9 mouse cellular contexts compared by ENCODE assay signal in the genomic region with DNA sequence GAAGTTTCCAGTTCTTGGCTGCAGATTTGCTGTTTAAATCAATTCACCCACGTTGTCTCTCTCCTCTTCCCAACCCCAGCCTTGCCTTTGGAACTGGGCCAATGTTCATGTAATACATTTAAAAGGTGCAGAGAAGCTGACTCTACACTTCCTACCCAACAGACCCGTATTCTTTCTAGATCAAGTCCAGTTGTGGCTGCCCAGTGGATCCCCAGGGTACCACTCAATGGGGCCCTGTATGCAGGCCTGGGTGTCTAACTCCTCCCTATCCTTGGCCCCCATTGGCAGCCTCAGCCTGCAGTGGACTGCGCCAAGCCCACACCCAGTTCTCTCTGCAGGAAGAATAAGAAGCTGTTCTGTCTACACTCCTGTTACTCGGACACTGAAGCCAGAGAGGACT. TPM values are rescaled to one million over a fixed set of nuclear protein-coding genes. Genes with fewer than 3 reads are reported as not detected.
DNase-seq lines count a peak whose midpoint lies in the region; ATAC-seq and TF ChIP-seq lines count a peak whose summit lies in the region.
"Had no signal": no experiment of that assay in that cellular context is flagged by ENCODE, and none has a peak within 500 bp of the region (broad histone marks: within the 10 kb centered on the region; RNA-seq: fewer than 3 reads in every experiment).

TSS of gene S100b (plus strand) at position 318 of the 400 bp plus-strand sequence.

- H3K4me2 ChIP-seq in hindbrain, embryonic 14.5 days (replicated peaks) = no peak within 1 kb of the TSS
- no peak within 1 kb of the TSS for H3K4me2 ChIP-seq in hindbrain, embryonic 11.5 days (replicated peaks; ENCODE audit: low read depth, low read length)
- H3K4me2 ChIP-seq in stomach, postnatal 0 days (replicated peaks; ENCODE audit: low read depth) = no peak within 1 kb of the TSS
- H3K4me2 ChIP-seq in liver, postnatal 0 days (ENCODE audit: low read depth, low read length) = no peak within 1 kb of the TSS
- H3K4me2 ChIP-seq: midbrain, embryonic 12.5 days had no signal

- intact Hi-C loops in left cerebral cortex, adult 2 months (cut with DNase I) = no loop called here

- H3K27ac ChIP-seq in hindbrain, embryonic 14.5 days = no peak within 1 kb of the TSS
- H3K27ac ChIP-seq in hindbrain, embryonic 11.5 days (ENCODE audit: low read depth, low read length) = no peak within 1 kb of the TSS
- peak within 1 kb of the TSS; percentile 28; the same call in 1 of the 2 replicates for H3K27ac ChIP-seq in left cerebral cortex, adult 2 months
- no peak within 1 kb of the TSS for H3K27ac ChIP-seq in stomach, postnatal 0 days (replicated peaks)
- no peak within 1 kb of the TSS for H3K27ac ChIP-seq in liver, postnatal 0 days (ENCODE audit: low read depth)
- H3K27ac ChIP-seq: midbrain, embryonic 12.5 days had no signal

- DNase-seq in hindbrain, embryonic 14.5 days (ENCODE audit: low spot score) = peak; percentile 47
- DNase-seq in hindbrain, embryonic 11.5 days (ENCODE audit: low spot score) = no peak
- DNase-seq in adrenal gland, postnatal 10 days = peak; percentile 62
- DNase-seq in frontal cortex, adult 2 months (ENCODE audit: extremely low spot score in 1 of 2, low spot score in 1 of 2) = peak; percentile 55 to 78
- DNase-seq in left cerebral cortex, adult 2 months (ENCODE audit: extremely low spot score in 1 of 2, low spot score in 2 of 2) = no peak
- DNase-seq in stomach, postnatal 0 days (ENCODE audit: low spot score) = peak; percentile 45
- DNase-seq in yolk sac, embryonic 10.5 days (ENCODE audit: low spot score) = no peak
- no peak for DNase-seq in liver, postnatal 0 days

- TF ChIP-seq CTCF in left cerebral cortex, adult 2 months (IDR thresholded peaks at IDR 0.05) = no peak
- TF ChIP-seq CTCF in stomach, postnatal 0 days (IDR thresholded peaks at IDR 0.05; ENCODE audit: low read depth) = no peak
- no peak for TF ChIP-seq CTCF in liver, postnatal 0 days (IDR thresholded peaks at IDR 0.05; ENCODE audit: low read depth)

- H3K9me3 ChIP-seq in hindbrain, embryonic 14.5 days (ENCODE audit: control insufficient read depth, low read length) = no peaks in the 10 kb centered on the region
- no peaks in the 10 kb centered on the region for H3K9me3 ChIP-seq in hindbrain, embryonic 11.5 days (ENCODE audit: control insufficient read depth, low read length)
- H3K9me3 ChIP-seq in stomach, postnatal 0 days (ENCODE audit: control insufficient read depth, low read length) = no peaks in the 10 kb centered on the region
- no peaks in the 10 kb centered on the region for H3K9me3 ChIP-seq in liver, postnatal 0 days (ENCODE audit: low read length)
- H3K9me3 ChIP-seq: midbrain, embryonic 12.5 days had no signal

- 47% methylated on average over 4 of the region's 4 CpGs for WGBS in hindbrain, embryonic 14.5 days
- WGBS in hindbrain, embryonic 11.5 days = 72% methylated on average over 4 of the region's 4 CpGs
- 14% methylated on average over 4 of the region's 4 CpGs for WGBS in stomach, postnatal 0 days
- 56% methylated on average over 4 of the region's 4 CpGs for WGBS in liver, postnatal 0 days (ENCODE audit: insufficient replicate concordance)

- no peak for TF ChIP-seq EP300 in stomach, postnatal 0 days (optimal IDR thresholded peaks at IDR 0.05)
- TF ChIP-seq EP300 in liver, postnatal 0 days (IDR thresholded peaks at IDR 0.05; ENCODE audit: low read depth) = no peak

- no peaks in the 10 kb centered on the region for H3K36me3 ChIP-seq in hindbrain, embryonic 14.5 days (replicated peaks; ENCODE audit: control insufficient read depth, insufficient read depth)
- H3K36me3 ChIP-seq in hindbrain, embryonic 11.5 days (ENCODE audit: control insufficient read depth, insufficient read depth, low read length) = no peaks in the 10 kb centered on the region
- H3K36me3 ChIP-seq in stomach, postnatal 0 days (ENCODE audit: control insufficient read depth, insufficient read depth, low read length) = no peaks in the 10 kb centered on the region
- H3K36me3 ChIP-seq in liver, postnatal 0 days (replicated peaks; ENCODE audit: insufficient read depth, low read length) = no peaks in the 10 kb centered on the region
- H3K36me3 ChIP-seq: midbrain, embryonic 12.5 days had no signal

- no peaks in the 10 kb centered on the region for H3K27me3 ChIP-seq in hindbrain, embryonic 14.5 days (ENCODE audit: control insufficient read depth, insufficient read depth, low read length)
- no peaks in the 10 kb centered on the region for H3K27me3 ChIP-seq in hindbrain, embryonic 11.5 days (ENCODE audit: control insufficient read depth, insufficient read depth, low read length)
- no peaks in the 10 kb centered on the region for H3K27me3 ChIP-seq in stomach, postnatal 0 days (ENCODE audit: control insufficient read depth, insufficient read depth, low read length)
- H3K27me3 ChIP-seq in liver, postnatal 0 days (ENCODE audit: insufficient read depth, low read length) = no peaks in the 10 kb centered on the region
- H3K27me3 ChIP-seq: midbrain, embryonic 12.5 days had no signal

- H3K4me3 ChIP-seq in hindbrain, embryonic 14.5 days (replicated peaks; ENCODE audit: low read length) = no peak within 1 kb of the TSS
- H3K4me3 ChIP-seq in hindbrain, embryonic 11.5 days (ENCODE audit: low read depth, low read length) = no peak within 1 kb of the TSS
- H3K4me3 ChIP-seq in left cerebral cortex, adult 2 months = peak within 1 kb of the TSS; percentile 36
- H3K4me3 ChIP-seq in stomach, postnatal 0 days (ENCODE audit: low read depth, low read length) = no peak within 1 kb of the TSS
- no peak within 1 kb of the TSS for H3K4me3 ChIP-seq in liver, postnatal 0 days (ENCODE audit: low read depth, low read length)
- H3K4me3 ChIP-seq: midbrain, embryonic 12.5 days had no signal

- H3K4me1 ChIP-seq in hindbrain, embryonic 14.5 days (replicated peaks; ENCODE audit: control insufficient read depth, insufficient read depth, low read length) = no peaks in the 10 kb centered on the region
- no peaks in the 10 kb centered on the region for H3K4me1 ChIP-seq in hindbrain, embryonic 11.5 days (replicated peaks; ENCODE audit: control insufficient read depth, insufficient read depth, low read length)
- 0 out of 2 replicates have a peak, but pooled peaks cover 2% of the 10 kb centered on the region for H3K4me1 ChIP-seq in stomach, postnatal 0 days (replicated peaks; ENCODE audit: control insufficient read depth, insufficient read depth)
- H3K4me1 ChIP-seq in liver, postnatal 0 days (ENCODE audit: insufficient read depth) = no peaks in the 10 kb centered on the region
- H3K4me1 ChIP-seq: midbrain, embryonic 12.5 days had no signal

- ATAC-seq in hindbrain, embryonic 14.5 days (ENCODE audit: low FRiP score) = peak; percentile 45; the same call in 1 of the 2 replicates
- ATAC-seq in hindbrain, embryonic 11.5 days (ENCODE audit: low FRiP score) = no peak
- peak; percentile 62; the same call in 1 of the 2 replicates for ATAC-seq in stomach, postnatal 0 days (ENCODE audit: low FRiP score, low TSS enrichment)
- no peak for ATAC-seq in liver, postnatal 0 days

- no peak within 1 kb of the TSS for H3K9ac ChIP-seq in hindbrain, embryonic 14.5 days
- no peak within 1 kb of the TSS for H3K9ac ChIP-seq in hindbrain, embryonic 11.5 days (ENCODE audit: low read depth, low read length)
- H3K9ac ChIP-seq in stomach, postnatal 0 days (ENCODE audit: low read length) = no peak within 1 kb of the TSS
- no peak within 1 kb of the TSS for H3K9ac ChIP-seq in liver, postnatal 0 days (replicated peaks)
- H3K9ac ChIP-seq: midbrain, embryonic 12.5 days had no signal

RNA-seq across cellular contexts. Expression of gene S100b, which starts in this region (rescaled TPM):
- polyA plus RNA-seq in hindbrain, embryonic 14.5 days (2014; fragmentation: Nextera tagmentation; extraction: Ambion mirVana) = 2.9 and 4.4 TPM in 2 replicates
- polyA plus RNA-seq in hindbrain, embryonic 11.5 days (2014; fragmentation: Nextera tagmentation; extraction: Ambion mirVana) = 0.42 and 0.45 TPM in 2 replicates
- 10 to 100 TPM; 60.2 to 68.3 TPM for total RNA-seq in adrenal gland, postnatal 10 days (2021)
- polyA plus RNA-seq in frontal cortex, adult 2 months (2012; rRNA removed) = 241 and 271 TPM in 2 replicates
- 100 to 1,000 TPM; 138 to 156 TPM for total RNA-seq in left cerebral cortex, adult 2 months (2021)
- polyA plus RNA-seq in stomach, postnatal 0 days (2015; fragmentation: Nextera tagmentation; extraction: Ambion mirVana) = 2.1 and 2.6 TPM in 2 replicates
- polyA plus RNA-seq in liver, postnatal 0 days (2015; fragmentation: Nextera tagmentation; extraction: Ambion mirVana) = 0.14 and 0.23 TPM in 2 replicates

Comparison
In these comparisons a context has a peak if more than half of its experiments do, and no peak if none do; other contexts are left out.
1. RNA of gene S100b (polyA plus RNA-seq): 241 to 271 TPM in frontal cortex, adult 2 months; 2.9 to 4.4 TPM in hindbrain, embryonic 14.5 days, 2.1 to 2.6 TPM in stomach, postnatal 0 days, 0.42 to 0.45 TPM in hindbrain, embryonic 11.5 days and 0.14 to 0.23 TPM in liver, postnatal 0 days; every median in the first group is over 10 times any median in the second.
2. ATAC-seq: peak in hindbrain, embryonic 14.5 days (single experiment) and stomach, postnatal 0 days (single experiment); none in hindbrain, embryonic 11.5 days (single experiment) and liver, postnatal 0 days (single experiment).
3. DNase-seq: peak in hindbrain, embryonic 14.5 days (single experiment), adrenal gland, postnatal 10 days (single experiment), frontal cortex, adult 2 months (2 of 2) and stomach, postnatal 0 days (single experiment); none in hindbrain, embryonic 11.5 days (single experiment), left cerebral cortex, adult 2 months (0 of 2), yolk sac, embryonic 10.5 days (single experiment) and liver, postnatal 0 days (single experiment).